Mouse (Mus musculus): Measurements from ENCODE around the gene Usp18. TPM values are rescaled to one million over a fixed set of nuclear protein-coding genes. Genes with fewer than 3 reads are reported as not detected.
A peak's percentile ranks its signal among the peaks of the same experiment; 100 is the strongest.

The Usp18 gene
- polyA plus RNA-seq, 1 experiment: 3.6 TPM

GRCm38 (mm10) chr6:121241780-121242179 is 3.9 kb upstream of the Usp18 start:
- Histone ChIP-seq H3K27ac (ENCODE audit: insufficient read depth, low read length) (no peak overlapping the region), H3K4me1 (ENCODE audit: control insufficient read depth, insufficient read depth, low read length) (no peaks in the 10 kb centered on the region), H3K4me3 (ENCODE audit: insufficient read depth, low read length) (no peak overlapping the region)
- no peak for TF ChIP-seq CTCF (IDR thresholded peaks at IDR 0.05; ENCODE audit: extremely low read depth, insufficient read depth, low read length)
- TF ChIP-seq POLR2A (IDR thresholded peaks at IDR 0.05; ENCODE audit: extremely low read depth, insufficient read depth, low read length): no peak

- H3K4me1 ChIP-seq (ENCODE audit: control insufficient read depth, insufficient read depth, low read length): no peaks in the 10 kb centered on the region
- TF ChIP-seq CTCF (IDR thresholded peaks at IDR 0.05; ENCODE audit: extremely low read depth, insufficient read depth, low read length) (no peak), POLR2A (IDR thresholded peaks at IDR 0.05; ENCODE audit: extremely low read depth, insufficient read depth, low read length) (no peak)
- H3K4me3 ChIP-seq (ENCODE audit: insufficient read depth, low read length): no peak overlapping the region
- H3K27ac ChIP-seq (ENCODE audit: insufficient read depth, low read length): no peak overlapping the region
Observed at GRCm38 (mm10) chr6:121243161-121243560, 2.5 kb upstream of the Usp18 start.

- TF ChIP-seq CTCF (IDR thresholded peaks at IDR 0.05; ENCODE audit: extremely low read depth, insufficient read depth, low read length) (no peak), POLR2A (IDR thresholded peaks at IDR 0.05; ENCODE audit: extremely low read depth, insufficient read depth, low read length) (no peak)
- H3K4me1 ChIP-seq (ENCODE audit: control insufficient read depth, insufficient read depth, low read length): no peaks in the 10 kb centered on the region
- peak overlapping the region; percentile 37 for H3K4me3 ChIP-seq (ENCODE audit: insufficient read depth, low read length)
- no peak overlapping the region for H3K27ac ChIP-seq (ENCODE audit: insufficient read depth, low read length)
Observed at GRCm38 (mm10) chr6:121246037-121246361, 293 bp downstream of the Usp18 start.

- TF ChIP-seq CTCF (IDR thresholded peaks at IDR 0.05; ENCODE audit: extremely low read depth, insufficient read depth, low read length) (no peak), POLR2A (IDR thresholded peaks at IDR 0.05; ENCODE audit: extremely low read depth, insufficient read depth, low read length) (no peak)
- H3K27ac ChIP-seq (ENCODE audit: insufficient read depth, low read length): no peak overlapping the region
- H3K4me1 ChIP-seq (ENCODE audit: control insufficient read depth, insufficient read depth, low read length): no peaks in the 10 kb centered on the region
- no peak overlapping the region for H3K4me3 ChIP-seq (ENCODE audit: insufficient read depth, low read length)
Observed at GRCm38 (mm10) chr6:121250406-121250805, 4.7 kb downstream of the Usp18 start.

- Histone ChIP-seq H3K4me1 (ENCODE audit: control insufficient read depth, insufficient read depth, low read length) (no peaks in the 10 kb centered on the region), H3K27ac (ENCODE audit: insufficient read depth, low read length) (no peak overlapping the region), H3K4me3 (ENCODE audit: insufficient read depth, low read length) (no peak overlapping the region)
- TF ChIP-seq POLR2A (IDR thresholded peaks at IDR 0.05; ENCODE audit: extremely low read depth, insufficient read depth, low read length) (no peak), CTCF (IDR thresholded peaks at IDR 0.05; ENCODE audit: extremely low read depth, insufficient read depth, low read length) (no peak)
Observed at GRCm38 (mm10) chr6:121251256-121251655, 5.5 kb downstream of the Usp18 start.

GRCm38 (mm10) chr6:121260548-121260947 is 14.8 kb downstream of the Usp18 start:
- no peak overlapping the region for H3K27ac ChIP-seq (ENCODE audit: insufficient read depth, low read length)
- no peak overlapping the region for H3K4me3 ChIP-seq (ENCODE audit: insufficient read depth, low read length)
- no peaks in the 10 kb centered on the region for H3K4me1 ChIP-seq (ENCODE audit: control insufficient read depth, insufficient read depth, low read length)
- no peak for TF ChIP-seq POLR2A (IDR thresholded peaks at IDR 0.05; ENCODE audit: extremely low read depth, insufficient read depth, low read length)
- TF ChIP-seq CTCF (IDR thresholded peaks at IDR 0.05; ENCODE audit: extremely low read depth, insufficient read depth, low read length): peak; percentile 66

- H3K27ac ChIP-seq (ENCODE audit: insufficient read depth, low read length): no peak overlapping the region
Observed at GRCm38 (mm10) chr6:121261233-121261632, 15.5 kb downstream of the Usp18 start.

GRCm38 (mm10) chr6:121262004-121262403 is 16.3 kb downstream of the Usp18 start:
- no peak overlapping the region for H3K27ac ChIP-seq (ENCODE audit: insufficient read depth, low read length)
- TF ChIP-seq POLR2A (IDR thresholded peaks at IDR 0.05; ENCODE audit: extremely low read depth, insufficient read depth, low read length) (no peak), CTCF (IDR thresholded peaks at IDR 0.05; ENCODE audit: extremely low read depth, insufficient read depth, low read length) (no peak)
- no peak overlapping the region for H3K4me3 ChIP-seq (ENCODE audit: insufficient read depth, low read length)
- no peaks in the 10 kb centered on the region for H3K4me1 ChIP-seq (ENCODE audit: control insufficient read depth, insufficient read depth, low read length)

More at GRCm38 (mm10) chr6:121261233-121261632, 15.5 kb downstream of the Usp18 start:
- Histone ChIP-seq H3K4me3 (ENCODE audit: insufficient read depth, low read length) (no peak overlapping the region), H3K4me1 (ENCODE audit: control insufficient read depth, insufficient read depth, low read length) (no peaks in the 10 kb centered on the region)
- no peak for TF ChIP-seq CTCF (IDR thresholded peaks at IDR 0.05; ENCODE audit: extremely low read depth, insufficient read depth, low read length)
- no peak for TF ChIP-seq POLR2A (IDR thresholded peaks at IDR 0.05; ENCODE audit: extremely low read depth, insufficient read depth, low read length)

- H3K4me3 ChIP-seq (ENCODE audit: insufficient read depth, low read length): no peak overlapping the region
- H3K27ac ChIP-seq (ENCODE audit: insufficient read depth, low read length): no peak overlapping the region
- H3K4me1 ChIP-seq (ENCODE audit: control insufficient read depth, insufficient read depth, low read length): no peaks in the 10 kb centered on the region
- TF ChIP-seq POLR2A (IDR thresholded peaks at IDR 0.05; ENCODE audit: extremely low read depth, insufficient read depth, low read length) (no peak), CTCF (IDR thresholded peaks at IDR 0.05; ENCODE audit: extremely low read depth, insufficient read depth, low read length) (no peak)
Observed at GRCm38 (mm10) chr6:121262496-121262895, 16.8 kb downstream of the Usp18 start.

- TF ChIP-seq CTCF (IDR thresholded peaks at IDR 0.05; ENCODE audit: extremely low read depth, insufficient read depth, low read length) (no peak), POLR2A (IDR thresholded peaks at IDR 0.05; ENCODE audit: extremely low read depth, insufficient read depth, low read length) (no peak)
- Histone ChIP-seq H3K27ac (ENCODE audit: insufficient read depth, low read length) (no peak overlapping the region), H3K4me3 (ENCODE audit: insufficient read depth, low read length) (no peak overlapping the region), H3K4me1 (ENCODE audit: control insufficient read depth, insufficient read depth, low read length) (no peaks in the 10 kb centered on the region)
Observed at GRCm38 (mm10) chr6:121270156-121270555, 24.4 kb downstream of the Usp18 start.

All from cortical plate, adult 2 months (tissue).